Mouse (Mus musculus) midbrain, embryonic 13.5 days (tissue): ENCODE data around the gene Mtcp1. TPM values are rescaled to one million over a fixed set of nuclear protein-coding genes. Genes with fewer than 3 reads are reported as not detected.
A peak's percentile ranks its signal among the peaks of the same experiment; 100 is the strongest.

Experiments
- ATAC-seq: fragments of 200-750 bp; cut with Nextera tagmentation; 2 replicates; pipeline ENCODE4 v1.8.0; 2017; ENCODE audit warnings: mild to moderate bottlenecking, moderate TSS enrichment, moderate library complexity
- H3K27ac ChIP-seq: fragments of 300-500 bp; sonication (generic); 2 replicates; pipeline ENCODE4 v1.5.1; 2015; ENCODE audit warnings: inconsistent platforms, mild to moderate bottlenecking, moderate library complexity
- H3K27me3 ChIP-seq: fragments of 300-500 bp; sonication (generic); 2 replicates; pipeline ENCODE4 v1.6.1; 2015; ENCODE audit warnings: mild to moderate bottlenecking, inconsistent platforms
- H3K36me3 ChIP-seq: fragments of 300-500 bp; sonication (generic); 2 replicates; pipeline ENCODE4 v1.6.1; 2015; ENCODE audit warnings: mild to moderate bottlenecking, inconsistent platforms
- H3K4me1 ChIP-seq: fragments of 300-500 bp; sonication (generic); replicated peaks from 2 replicates; pipeline ENCODE4 v1.6.1; 2015; ENCODE audit warnings: inconsistent platforms
- H3K4me2 ChIP-seq: fragments of 300-500 bp; sonication (generic); replicated peaks from 2 replicates; pipeline ENCODE4 v1.6.1; 2015; ENCODE audit warnings: moderate library complexity, mild to moderate bottlenecking, inconsistent platforms
- H3K4me3 ChIP-seq: fragments of 300-500 bp; sonication (generic); replicated peaks from 2 replicates; pipeline ENCODE4 v1.5.1; 2015; ENCODE audit warnings: mild to moderate bottlenecking, inconsistent platforms
- H3K9ac ChIP-seq: fragments of 300-500 bp; sonication (generic); replicated peaks from 2 replicates; pipeline ENCODE4 v1.6.1; 2015; ENCODE audit warnings: mild to moderate bottlenecking, inconsistent platforms
- H3K9me3 ChIP-seq: fragments of 300-500 bp; sonication (generic); 2 replicates; pipeline ENCODE4 v1.6.1; 2016; ENCODE audit warnings: mild to moderate bottlenecking, inconsistent platforms
- whole genome bisulfite sequencing: fragments of 180-500 bp; shearing (Covaris S2); methylation state at CpG from one replicate; pipeline ENCODE4 v1.1.7; 2015; 5-methylcytosine and 5-hydroxymethylcytosine counted together
- polyA plus RNA-seq: library from polyadenylated mRNA; unstranded; fragments of >200 nt; fragmentation: Nextera tagmentation; extraction: Ambion mirVana; gene quantifications from 2 replicates; pipeline ENCODE4 v1.2.1, GENCODE M21; 2015

Gene Mtcp1
- polyA plus RNA-seq: 8.4 and 8.5 TPM in 2 replicates

DNA sequence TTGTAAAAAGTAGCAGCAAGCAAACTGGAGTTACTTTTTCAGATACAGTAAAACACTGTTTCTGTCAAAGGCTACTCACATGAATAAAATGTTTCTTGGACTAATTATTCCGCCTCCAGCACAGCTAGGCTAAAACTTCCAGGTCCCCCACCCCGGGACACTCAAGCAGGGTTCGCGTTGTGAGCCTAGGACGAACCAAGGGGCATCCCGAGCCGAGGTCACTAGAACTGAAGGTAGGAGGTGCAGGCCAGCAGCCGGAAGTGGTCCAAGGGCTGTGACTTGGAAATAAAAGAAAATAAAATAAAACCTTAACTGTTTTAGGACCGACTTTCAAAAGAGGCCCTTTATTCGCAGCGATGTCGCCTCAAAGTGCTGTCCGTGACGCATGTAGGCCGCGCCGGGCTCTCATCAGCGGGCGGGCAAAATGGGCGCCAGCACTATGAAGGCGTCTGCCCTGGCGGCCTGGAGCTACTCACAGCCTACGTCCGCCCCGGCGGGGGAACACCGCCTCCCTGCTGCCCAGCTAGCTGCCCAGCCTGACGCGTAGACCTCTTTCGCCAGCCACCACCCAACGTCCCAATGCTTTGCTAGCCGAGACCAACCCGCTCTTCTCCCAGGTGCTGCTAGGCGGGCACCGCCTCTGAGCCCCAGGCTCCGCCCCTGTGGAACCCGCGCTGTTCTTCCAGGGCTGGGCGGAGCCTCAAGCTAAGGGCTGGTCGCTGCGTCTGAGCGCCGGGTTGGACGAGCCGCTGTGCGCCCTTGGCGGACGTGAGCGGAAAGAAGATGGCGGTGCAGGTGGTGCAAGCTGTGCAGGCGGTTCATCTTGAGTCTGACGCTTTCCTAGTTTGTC is at the start of gene Mtcp1, which contains the start of the genes Cmc4 and Brcc3:
Mtcp1 (minus strand) TSS at position 653 of the 850 bp plus-strand sequence.
Cmc4 (minus strand) TSS at position 649 of the 850 bp plus-strand sequence.
Brcc3 (plus strand) TSS at position 693 of the 850 bp plus-strand sequence.
- 25% methylated on average over 52 of the region's 52 CpGs for whole genome bisulfite sequencing
- H3K4me3 ChIP-seq: peak within 1 kb of the TSS; percentile 52

DNA sequence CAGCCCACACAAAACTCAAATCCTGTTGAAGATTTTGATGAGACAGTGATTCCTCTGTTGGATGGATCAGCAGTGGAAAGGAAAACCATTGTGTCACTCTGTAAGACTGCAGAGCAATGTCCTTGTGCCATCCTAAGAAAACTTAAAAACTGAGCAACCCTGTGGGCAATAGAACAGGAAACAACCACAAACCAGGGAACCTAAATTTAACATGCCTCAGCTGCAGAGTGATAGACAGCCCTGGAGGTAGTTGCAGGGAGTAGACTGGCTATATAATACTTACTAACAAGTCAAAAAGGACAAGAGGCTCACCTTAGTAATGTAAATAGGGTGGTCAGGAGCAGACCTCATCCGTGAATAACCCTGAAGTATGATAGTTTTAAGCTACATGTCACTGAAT is 38.2 kb upstream of the Mtcp1 start:
- no peaks in the 10 kb centered on the region for H3K4me1 ChIP-seq
- H3K27me3 ChIP-seq: no peaks in the 10 kb centered on the region
- H3K4me3 ChIP-seq: no peak overlapping the region
- H3K4me2 ChIP-seq: no peak overlapping the region
- no peak for ATAC-seq
- peaks cover 33% of the 10 kb centered on the region for H3K36me3 ChIP-seq
- 73% methylated on average over 1 of the region's 1 CpGs for WGBS
- H3K9ac ChIP-seq: no peak overlapping the region
- peaks cover 3% of the 10 kb centered on the region; the same call in 1 of the 2 replicates for H3K9me3 ChIP-seq
- H3K27ac ChIP-seq: no peak overlapping the region

More for the DNA sequence above, at the start of gene Mtcp1, which contains the start of the genes Cmc4 and Brcc3:
- Histone ChIP-seq H3K36me3 (no peaks in the 10 kb centered on the region), H3K9me3 (no peaks in the 10 kb centered on the region), H3K9ac (peak within 1 kb of the TSS; percentile 69), H3K4me1 (peaks cover 8% of the 10 kb centered on the region; the same call in 1 of the 2 replicates), H3K27me3 (no peaks in the 10 kb centered on the region), H3K4me2 (peak within 1 kb of the TSS; percentile 53), H3K27ac (peak within 1 kb of the TSS; percentile 92)
- peak; percentile 100 for ATAC-seq

- H3K27me3 ChIP-seq: no peaks in the 10 kb centered on the region
- WGBS: 87% methylated on average over 1 of the region's 1 CpGs
- H3K4me3 ChIP-seq: no peak overlapping the region
- no peaks in the 10 kb centered on the region for H3K9me3 ChIP-seq
- peaks cover 3% of the 10 kb centered on the region; the same call in 1 of the 2 replicates for H3K4me1 ChIP-seq
- no peak overlapping the region for H3K4me2 ChIP-seq
- no peak overlapping the region for H3K27ac ChIP-seq
- H3K36me3 ChIP-seq: no peaks in the 10 kb centered on the region
- no peak overlapping the region for H3K9ac ChIP-seq
- ATAC-seq: no peak
Measured at GRCm38 (mm10) chrX:75409711-75410110, 6.7 kb downstream of the Mtcp1 start.

DNA sequence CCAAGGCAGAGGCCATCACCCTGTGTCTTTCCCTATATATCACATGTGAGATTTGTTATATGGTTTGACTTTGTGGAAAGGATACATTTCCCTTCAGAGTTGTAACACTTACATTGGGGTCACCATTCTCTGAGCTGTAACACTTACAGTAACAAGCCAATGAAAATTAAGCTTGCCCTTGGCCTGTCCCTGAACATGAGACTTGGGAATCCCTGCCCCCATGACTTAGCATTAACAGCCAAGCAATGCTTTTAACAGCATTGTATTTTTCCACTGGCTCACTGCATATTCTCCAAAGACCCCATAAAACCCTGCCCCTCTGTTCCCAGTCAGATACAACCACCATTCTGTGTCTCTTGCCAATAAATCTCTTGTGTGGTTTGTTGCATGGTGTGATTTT is 13.0 kb downstream of the Mtcp1 start:
- no peak overlapping the region for H3K9ac ChIP-seq
- H3K4me1 ChIP-seq: no peaks in the 10 kb centered on the region
- H3K9me3 ChIP-seq: no peaks in the 10 kb centered on the region
- H3K4me2 ChIP-seq: no peak overlapping the region
- H3K27ac ChIP-seq: no peak overlapping the region
- no peak overlapping the region for H3K4me3 ChIP-seq
- no peak for ATAC-seq
- 0 out of 2 replicates have a peak, but pooled peaks cover 6% of the 10 kb centered on the region for H3K36me3 ChIP-seq
- H3K27me3 ChIP-seq: no peaks in the 10 kb centered on the region

DNA sequence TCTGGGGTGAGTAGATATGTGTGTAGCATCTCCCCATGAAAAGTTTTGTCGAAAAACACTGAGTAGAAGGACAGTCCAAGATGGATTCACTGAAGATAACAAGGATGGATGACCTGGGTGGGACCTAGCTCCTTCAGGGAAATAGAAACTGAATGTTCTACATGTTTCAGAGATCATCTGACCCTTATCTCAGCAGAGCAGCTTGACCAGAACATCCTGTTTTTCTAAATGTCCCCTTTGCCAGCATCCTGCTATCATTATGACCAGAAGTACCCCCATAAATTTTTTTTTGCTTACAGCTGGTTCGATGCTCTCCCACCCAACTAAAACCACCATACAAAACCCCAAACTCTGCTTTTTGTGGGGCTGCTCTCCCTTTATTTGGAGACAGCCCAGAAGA is 13.7 kb downstream of the Mtcp1 start:
- H3K36me3 ChIP-seq: 0 out of 2 replicates have a peak, but pooled peaks cover 6% of the 10 kb centered on the region
- H3K9me3 ChIP-seq: no peaks in the 10 kb centered on the region
- H3K27me3 ChIP-seq: no peaks in the 10 kb centered on the region
- H3K4me3 ChIP-seq: no peak overlapping the region
- H3K4me1 ChIP-seq: no peaks in the 10 kb centered on the region
- H3K9ac ChIP-seq: no peak overlapping the region
- no peak overlapping the region for H3K4me2 ChIP-seq
- no peak overlapping the region for H3K27ac ChIP-seq
- 82% methylated on average over 2 of the region's 2 CpGs for WGBS
- no peak for ATAC-seq

DNA sequence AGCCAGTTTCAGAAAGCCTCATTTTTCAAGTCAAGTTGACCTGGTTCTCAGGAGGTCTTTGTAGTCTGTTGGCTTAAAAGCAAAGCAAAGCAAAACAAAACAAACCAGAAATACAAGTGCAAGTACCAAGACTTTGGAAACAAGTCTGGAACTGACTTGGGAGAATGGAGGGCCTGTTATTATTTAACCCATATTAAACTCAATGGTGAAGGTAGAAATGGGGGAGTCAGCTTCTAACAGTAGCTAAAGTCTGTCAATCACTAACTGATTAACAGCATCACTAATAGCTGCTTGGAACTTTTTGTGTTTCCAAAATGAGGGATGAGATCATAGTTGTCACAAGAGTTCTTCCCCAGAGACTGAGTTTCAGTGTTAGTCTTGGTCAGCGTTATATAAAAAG is 16.9 kb downstream of the Mtcp1 start:
- Histone ChIP-seq H3K9me3 (no peaks in the 10 kb centered on the region), H3K4me3 (no peak overlapping the region), H3K4me1 (no peaks in the 10 kb centered on the region), H3K36me3 (peaks cover 6% of the 10 kb centered on the region; the same call in 1 of the 2 replicates), H3K4me2 (no peak overlapping the region), H3K9ac (no peak overlapping the region), H3K27me3 (no peaks in the 10 kb centered on the region), H3K27ac (no peak overlapping the region)
- no peak for ATAC-seq
- WGBS: 93% methylated on average over 1 of the region's 1 CpGs

DNA sequence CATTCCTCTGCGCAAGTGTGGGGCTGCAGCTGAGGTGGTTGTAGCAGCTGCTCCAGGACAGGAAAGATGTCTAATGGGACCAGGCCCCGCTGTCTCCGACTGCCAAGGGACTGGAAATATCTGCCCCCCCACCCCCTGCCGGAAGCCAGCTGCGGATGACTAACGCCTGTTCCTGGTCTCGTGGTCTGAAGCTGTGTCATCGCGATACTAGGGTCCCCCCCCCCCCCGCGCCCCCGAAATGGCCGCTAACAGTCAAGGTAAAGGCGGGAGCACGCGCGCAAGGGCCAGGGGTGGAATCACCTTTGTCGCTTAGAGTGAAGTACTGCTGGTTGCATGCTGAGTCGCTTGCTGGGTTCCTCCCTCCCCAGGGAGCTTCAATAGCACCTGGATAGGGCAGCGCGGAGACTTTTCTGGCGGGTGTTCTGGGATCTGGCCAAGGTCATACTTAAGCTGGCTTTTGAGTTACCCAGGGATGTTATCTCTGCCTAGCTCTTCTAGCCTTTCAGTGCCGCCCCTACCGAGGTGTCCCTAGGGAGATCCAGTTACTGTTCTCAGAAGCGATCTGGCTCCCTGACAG is 34.1 kb downstream of the Mtcp1 start, which contains the start of the genes Fundc2 and F8:
Fundc2 (plus strand) TSS at position 205 of the 577 bp plus-strand sequence.
F8 (minus strand) TSS at position 421 of the 577 bp plus-strand sequence.
- peak within 1 kb of the TSS; percentile 65 for H3K27ac ChIP-seq

GRCm38 (mm10) chrX:75381699-75382098 is 34.7 kb downstream of the Mtcp1 start:
- no peak overlapping the region for H3K9ac ChIP-seq
- peak overlapping the region; percentile 53 for H3K4me2 ChIP-seq
- 66% methylated on average over 5 of the region's 5 CpGs for WGBS
- H3K4me1 ChIP-seq: no peaks in the 10 kb centered on the region
- peak overlapping the region; percentile 52 for H3K4me3 ChIP-seq
- H3K36me3 ChIP-seq: no peaks in the 10 kb centered on the region
- no peaks in the 10 kb centered on the region for H3K9me3 ChIP-seq
- no peak overlapping the region for H3K27ac ChIP-seq
- ATAC-seq: peak; percentile 65
- H3K27me3 ChIP-seq: no peaks in the 10 kb centered on the region

More for the DNA sequence above, 34.1 kb downstream of the Mtcp1 start, which contains the start of the genes Fundc2 and F8:
- Histone ChIP-seq H3K9me3 (no peaks in the 10 kb centered on the region), H3K9ac (peak within 1 kb of the TSS; percentile 69), H3K27me3 (no peaks in the 10 kb centered on the region), H3K36me3 (no peaks in the 10 kb centered on the region), H3K4me3 (peak within 1 kb of the TSS; percentile 52), H3K4me1 (no peaks in the 10 kb centered on the region), H3K4me2 (peak within 1 kb of the TSS; percentile 53)
- peak; percentile 99 for ATAC-seq
- whole genome bisulfite sequencing: 20% methylated on average over 22 of the region's 25 CpGs

GRCm38 (mm10) chrX:75381176-75381575 is 35.2 kb downstream of the Mtcp1 start:
- H3K9me3 ChIP-seq: no peaks in the 10 kb centered on the region
- no peak overlapping the region for H3K4me3 ChIP-seq
- ATAC-seq: no peak
- 85% methylated on average over 1 of the region's 1 CpGs for WGBS
- no peak overlapping the region for H3K9ac ChIP-seq
- H3K27ac ChIP-seq: no peak overlapping the region
- no peak overlapping the region for H3K4me2 ChIP-seq
- no peaks in the 10 kb centered on the region for H3K36me3 ChIP-seq
- H3K4me1 ChIP-seq: no peaks in the 10 kb centered on the region
- no peaks in the 10 kb centered on the region for H3K27me3 ChIP-seq

DNA sequence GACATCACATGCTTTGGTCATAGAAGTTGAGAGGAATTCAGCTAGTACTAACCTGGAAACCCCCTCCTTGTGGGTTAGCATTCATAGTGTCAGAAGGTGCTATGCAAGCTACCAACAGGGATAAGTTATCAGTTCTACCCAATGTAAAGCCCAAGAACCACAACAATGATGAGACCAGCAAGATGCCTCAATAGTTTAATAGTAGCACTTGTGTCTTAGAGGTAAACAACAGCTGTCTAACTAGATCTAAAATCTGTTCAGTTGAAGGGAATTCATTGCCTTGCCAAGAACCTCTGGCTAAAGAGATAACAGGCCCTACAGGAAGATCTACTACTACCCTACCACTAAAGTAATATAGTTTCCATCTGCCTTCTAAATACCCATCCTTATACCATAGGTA is 39.6 kb downstream of the Mtcp1 start:
- no peak for ATAC-seq
- H3K4me3 ChIP-seq: no peak overlapping the region

DNA sequence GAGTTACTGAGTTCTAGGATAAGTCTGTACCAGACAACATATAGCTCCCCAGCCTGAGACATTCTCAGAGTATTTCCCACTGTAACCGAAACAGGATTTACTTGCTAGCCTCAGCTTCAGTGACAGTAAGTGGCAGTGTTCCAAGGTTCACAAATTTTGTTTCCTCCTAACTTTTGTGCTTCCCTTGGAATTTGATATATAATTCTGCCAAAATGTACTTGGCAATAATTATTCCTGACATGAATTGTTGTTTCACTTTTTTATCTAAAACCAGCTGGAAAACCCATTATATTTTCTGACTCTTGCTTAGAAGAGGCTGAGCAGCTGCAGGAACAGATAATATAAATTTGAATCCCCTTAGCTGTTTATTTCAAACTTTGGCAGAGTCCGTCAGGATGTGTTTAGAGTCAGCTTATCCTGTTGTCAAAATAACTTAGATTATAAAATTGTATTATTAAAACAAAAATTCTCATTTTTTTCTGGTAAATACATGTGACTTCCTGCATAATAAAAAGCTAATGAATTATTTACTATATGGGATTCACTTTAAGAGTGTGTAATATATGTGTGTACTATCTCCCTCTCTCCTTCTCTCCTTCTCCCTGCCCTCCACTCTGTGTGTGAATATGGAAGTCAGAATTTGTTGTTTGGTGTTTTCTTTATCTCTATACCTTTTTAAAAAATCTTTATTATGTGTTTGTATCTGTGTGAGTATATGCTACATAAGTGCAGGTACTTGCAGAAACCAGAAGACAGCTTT is 43.5 kb downstream of the Mtcp1 start:
- Histone ChIP-seq H3K9me3 (no peaks in the 10 kb centered on the region), H3K36me3 (no peaks in the 10 kb centered on the region), H3K27me3 (no peaks in the 10 kb centered on the region), H3K4me1 (no peaks in the 10 kb centered on the region), H3K4me3 (no peak overlapping the region), H3K27ac (no peak overlapping the region), H3K9ac (no peak overlapping the region), H3K4me2 (no peak overlapping the region)
- 87% methylated on average over 2 of the region's 2 CpGs for WGBS
- ATAC-seq: no peak

More for the DNA sequence above, 39.6 kb downstream of the Mtcp1 start:
- no peaks in the 10 kb centered on the region for H3K27me3 ChIP-seq
- no peak overlapping the region for H3K4me2 ChIP-seq
- H3K27ac ChIP-seq: no peak overlapping the region
- no peak overlapping the region for H3K9ac ChIP-seq
- H3K4me1 ChIP-seq: no peaks in the 10 kb centered on the region
- H3K9me3 ChIP-seq: no peaks in the 10 kb centered on the region
- no peaks in the 10 kb centered on the region for H3K36me3 ChIP-seq
